Mouse (Mus musculus) subcutaneous adipose tissue, adult 2 months (tissue): ENCODE data around the gene Cyp2s1. TPM values are rescaled to one million over a fixed set of nuclear protein-coding genes. Genes with fewer than 3 reads are reported as not detected.

Experiments
- polyA plus RNA-seq: library from polyadenylated mRNA; depleted of rRNA; stranded (reverse); fragments of >200 nt; gene quantifications from 2 replicates; pipeline ENCODE4 v1.2.3, GENCODE M21; 2012; ENCODE audit warnings: low replicate concordance; rRNA removed

The Cyp2s1 gene
- 8.0 and 13.6 TPM in 2 replicates for polyA plus RNA-seq

GRCm38 (mm10) chr7:25816241-25816919, at the start of gene Cyp2s1:
TSS of gene Cyp2s1 (minus strand) at chr7:25816913.

GRCm38 (mm10) chr7:25788220-25789128, 28.2 kb downstream of the Cyp2s1 start, which contains the start of gene Axl:
TSS of gene Axl (minus strand) at chr7:25788705.

GRCm38 (mm10) chr7:25754738-25755467, 61.8 kb downstream of the Cyp2s1 start, which contains the start of gene Hnrnpul1:
TSS of gene Hnrnpul1 (minus strand) at chr7:25754757.

Other genes with a start within 250 kb of the Cyp2s1 start
- gene Erich4, start 201.0 kb downstream of the Cyp2s1 start, polyA plus RNA-seq = 0.18 TPM in 1 of 2 replicates, not detected in the other
- gene Dmac2, start 197.5 kb downstream of the Cyp2s1 start, polyA plus RNA-seq = 33.4 and 43.7 TPM in 2 replicates
- gene B3gnt8, start 190.3 kb downstream of the Cyp2s1 start, polyA plus RNA-seq = 16.1 and 17.9 TPM in 2 replicates
- 292 and 459 TPM in 2 replicates for gene Bckdha, start 157.9 kb downstream of the Cyp2s1 start, polyA plus RNA-seq
- gene Exosc5, start 157.7 kb downstream of the Cyp2s1 start, polyA plus RNA-seq = 72.4 and 79.6 TPM in 2 replicates
- 1.4 and 2.1 TPM in 2 replicates for gene Tmem91, start 141.7 kb downstream of the Cyp2s1 start, polyA plus RNA-seq
- 35.0 and 43.1 TPM in 2 replicates for gene B9d2, start 136.1 kb downstream of the Cyp2s1 start, polyA plus RNA-seq
- gene Tgfb1, start 129.9 kb downstream of the Cyp2s1 start, polyA plus RNA-seq = 33.7 and 48.0 TPM in 2 replicates
- gene Ccdc97, start 97.8 kb downstream of the Cyp2s1 start, polyA plus RNA-seq = 48.8 and 69.9 TPM in 2 replicates
- gene Hnrnpul1, start 62.2 kb downstream of the Cyp2s1 start, polyA plus RNA-seq = 28.5 and 60.3 TPM in 2 replicates
- gene Axl, start 28.2 kb downstream of the Cyp2s1 start, polyA plus RNA-seq = 97.5 and 179 TPM in 2 replicates
- 0.09 and 0.27 TPM in 2 replicates for gene Cyp2b10, start 80.7 kb upstream of the Cyp2s1 start, polyA plus RNA-seq
- 0.06 and 0.12 TPM in 2 replicates for gene Cyp2b13, start 244.6 kb upstream of the Cyp2s1 start, polyA plus RNA-seq